Mouse (Mus musculus): ENCODE results near the gene Snx5. TPM values are rescaled to one million over a fixed set of nuclear protein-coding genes. Genes with fewer than 3 reads are reported as not detected.

Gene Snx5
- polyA plus RNA-seq, 1 experiment from 2014 or later = 147 TPM

DNA sequence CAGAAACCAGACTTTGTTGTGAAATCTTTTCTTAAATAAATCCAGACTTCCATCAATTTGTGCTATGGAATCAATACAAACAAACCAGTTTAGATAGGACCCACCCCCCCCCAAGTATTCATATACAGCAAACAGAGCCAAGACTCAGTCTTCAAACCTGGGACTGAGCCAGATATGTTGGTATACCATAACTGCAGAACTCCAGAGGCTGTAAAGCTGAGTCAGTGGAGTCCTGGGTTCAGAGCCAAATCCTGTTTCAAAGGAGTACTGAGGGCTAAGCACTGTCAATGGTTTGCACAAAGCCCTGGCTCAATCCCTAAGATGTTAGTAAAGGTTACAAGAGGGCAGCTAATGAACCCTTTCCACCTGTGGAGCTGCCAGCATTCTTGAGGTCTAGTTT, 20.6 kb downstream of the Snx5 start:
- Histone ChIP-seq H3K4me3 (ENCODE audit: low read length) (no peak overlapping the region), H3K9ac (ENCODE audit: low read depth, low read length) (no peak overlapping the region), H3K36me3 (ENCODE audit: control insufficient read depth, insufficient read depth, low read length) (peaks cover 30% of the 10 kb centered on the region), H3K9me3 (ENCODE audit: control insufficient read depth, low read length) (no peaks in the 10 kb centered on the region), H3K27ac (ENCODE audit: low read length) (no peak overlapping the region), H3K4me1 (ENCODE audit: control insufficient read depth, insufficient read depth, low read length) (peaks cover 16% of the 10 kb centered on the region), H3K4me2 (ENCODE audit: low read depth, low read length) (no peak overlapping the region), H3K27me3 (replicated peaks; ENCODE audit: control insufficient read depth, insufficient read depth, low read length) (no peaks in the 10 kb centered on the region)
- ATAC-seq = no peak

- Histone ChIP-seq H3K27me3 (replicated peaks; ENCODE audit: control insufficient read depth, insufficient read depth, low read length) (no peaks in the 10 kb centered on the region), H3K9ac (ENCODE audit: low read depth, low read length) (no peak overlapping the region), H3K4me2 (ENCODE audit: low read depth, low read length) (no peak overlapping the region), H3K27ac (ENCODE audit: low read length) (no peak overlapping the region), H3K4me1 (ENCODE audit: control insufficient read depth, insufficient read depth, low read length) (peaks cover 16% of the 10 kb centered on the region), H3K4me3 (ENCODE audit: low read length) (no peak overlapping the region), H3K36me3 (ENCODE audit: control insufficient read depth, insufficient read depth, low read length) (peaks cover 22% of the 10 kb centered on the region), H3K9me3 (ENCODE audit: control insufficient read depth, low read length) (no peaks in the 10 kb centered on the region)
- ATAC-seq = peak; percentile 27
- WGBS = 40% methylated on average over 4 of the region's 4 CpGs
Measured at GRCm38 (mm10) chr2:144248613-144249376, 21.9 kb downstream of the Snx5 start.

DNA sequence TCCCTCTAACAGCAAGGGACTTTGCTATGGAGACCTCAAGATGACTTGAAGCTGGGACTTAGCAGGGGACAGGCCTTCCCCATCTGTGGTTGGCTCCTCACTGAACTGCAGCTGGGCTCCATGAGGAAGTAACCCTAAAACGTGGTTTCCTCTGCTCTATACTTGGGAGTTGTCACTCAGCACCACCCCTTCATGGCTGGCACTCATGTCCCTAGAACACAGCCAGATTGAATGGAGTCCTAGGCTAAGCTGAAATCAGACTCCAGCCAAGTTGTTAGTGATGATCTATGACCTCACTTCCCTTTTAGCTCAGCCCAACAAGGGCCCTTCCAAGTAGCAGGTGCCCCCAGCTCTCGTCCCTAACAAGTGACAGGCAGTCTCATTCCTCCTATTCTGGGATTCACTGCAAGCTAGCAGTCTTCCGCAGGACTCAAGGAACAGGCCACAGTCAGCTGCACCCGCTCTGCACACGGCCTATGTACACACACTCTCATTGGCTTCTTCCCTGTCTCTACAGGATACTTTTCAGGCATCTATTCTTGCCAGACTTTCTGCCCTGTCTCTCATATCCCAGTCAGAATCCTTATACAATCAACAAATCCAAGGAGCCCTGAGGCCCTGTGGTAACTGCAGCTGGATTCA, 23.2 kb downstream of the Snx5 start:
- peaks cover 16% of the 10 kb centered on the region for H3K4me1 ChIP-seq (ENCODE audit: control insufficient read depth, insufficient read depth, low read length)
- no peak overlapping the region for H3K4me3 ChIP-seq (ENCODE audit: low read length)
- 30% methylated on average over 5 of the region's 5 CpGs for WGBS
- no peaks in the 10 kb centered on the region for H3K27me3 ChIP-seq (replicated peaks; ENCODE audit: control insufficient read depth, insufficient read depth, low read length)
- H3K4me2 ChIP-seq (ENCODE audit: low read depth, low read length) = no peak overlapping the region
- peaks cover 16% of the 10 kb centered on the region for H3K36me3 ChIP-seq (ENCODE audit: control insufficient read depth, insufficient read depth, low read length)
- peak; percentile 58 for ATAC-seq
- H3K9ac ChIP-seq (ENCODE audit: low read depth, low read length) = no peak overlapping the region
- peak overlapping the region; percentile 61 for H3K27ac ChIP-seq (ENCODE audit: low read length)
- no peaks in the 10 kb centered on the region for H3K9me3 ChIP-seq (ENCODE audit: control insufficient read depth, low read length)

DNA sequence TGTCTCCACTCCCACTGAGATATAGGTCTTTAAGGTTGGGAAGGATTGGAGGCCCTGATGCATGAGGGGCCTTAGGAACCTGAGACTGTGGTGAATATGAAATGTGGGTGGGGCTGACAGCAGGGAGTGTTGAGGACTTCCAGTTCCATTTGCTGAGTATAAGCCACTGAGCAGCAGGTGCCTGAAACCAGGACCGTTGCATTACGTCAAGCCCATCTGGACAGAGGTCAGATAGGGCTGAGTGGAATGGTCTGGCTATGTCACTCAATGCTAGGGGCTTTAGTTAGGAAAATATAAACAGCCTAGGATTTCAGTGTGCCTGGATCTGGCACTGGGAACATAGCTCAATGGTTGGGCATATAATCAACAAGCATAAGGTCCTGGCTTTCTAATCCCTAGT, 24.4 kb downstream of the Snx5 start:
- no peak for ATAC-seq
- no peaks in the 10 kb centered on the region for H3K9me3 ChIP-seq (ENCODE audit: control insufficient read depth, low read length)
- H3K36me3 ChIP-seq (ENCODE audit: control insufficient read depth, insufficient read depth, low read length) = peaks cover 14% of the 10 kb centered on the region
- H3K27ac ChIP-seq (ENCODE audit: low read length) = no peak overlapping the region
- H3K4me3 ChIP-seq (ENCODE audit: low read length) = no peak overlapping the region
- no peak overlapping the region for H3K4me2 ChIP-seq (ENCODE audit: low read depth, low read length)
- H3K27me3 ChIP-seq (replicated peaks; ENCODE audit: control insufficient read depth, insufficient read depth, low read length) = no peaks in the 10 kb centered on the region
- 50% methylated on average over 2 of the region's 2 CpGs for WGBS
- H3K9ac ChIP-seq (ENCODE audit: low read depth, low read length) = no peak overlapping the region
- peaks cover 16% of the 10 kb centered on the region for H3K4me1 ChIP-seq (ENCODE audit: control insufficient read depth, insufficient read depth, low read length)

DNA sequence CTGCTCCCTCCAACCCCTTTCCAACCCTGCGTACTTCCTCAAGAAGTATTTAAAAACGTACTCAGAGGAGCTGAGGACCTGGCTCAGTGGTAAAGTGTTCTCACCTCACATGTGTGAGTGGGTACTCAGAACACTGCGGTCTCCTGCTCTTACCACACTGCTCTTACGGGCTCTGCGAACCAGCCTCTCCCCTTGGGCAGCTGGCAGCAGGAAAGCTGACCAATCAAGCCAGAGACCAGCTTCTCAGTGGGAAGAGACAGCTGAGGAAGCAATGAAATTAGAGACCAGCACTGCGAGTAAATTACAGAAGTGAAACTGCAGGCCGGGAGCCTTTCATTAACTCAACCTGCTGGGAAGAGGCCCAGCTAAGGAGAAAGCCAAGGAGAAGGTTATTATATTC, 25.2 kb downstream of the Snx5 start:
- Histone ChIP-seq H3K36me3 (ENCODE audit: control insufficient read depth, insufficient read depth, low read length) (peaks cover 12% of the 10 kb centered on the region), H3K9me3 (ENCODE audit: control insufficient read depth, low read length) (no peaks in the 10 kb centered on the region), H3K4me3 (ENCODE audit: low read length) (no peak overlapping the region), H3K27me3 (replicated peaks; ENCODE audit: control insufficient read depth, insufficient read depth, low read length) (no peaks in the 10 kb centered on the region), H3K27ac (ENCODE audit: low read length) (no peak overlapping the region), H3K4me2 (ENCODE audit: low read depth, low read length) (no peak overlapping the region), H3K4me1 (ENCODE audit: control insufficient read depth, insufficient read depth, low read length) (peaks cover 16% of the 10 kb centered on the region), H3K9ac (ENCODE audit: low read depth, low read length) (no peak overlapping the region)
- WGBS = 67% methylated on average over 7 of the region's 7 CpGs
- ATAC-seq = no peak

GRCm38 (mm10) chr2:144240095-144240899, 30.4 kb downstream of the Snx5 start:
- H3K27me3 ChIP-seq (replicated peaks; ENCODE audit: control insufficient read depth, insufficient read depth, low read length) = no peaks in the 10 kb centered on the region
- H3K4me2 ChIP-seq (ENCODE audit: low read depth, low read length) = no peak overlapping the region
- H3K9ac ChIP-seq (ENCODE audit: low read depth, low read length) = no peak overlapping the region
- H3K27ac ChIP-seq (ENCODE audit: low read length) = no peak overlapping the region
- 0 out of 2 replicates have a peak, but pooled peaks cover 3% of the 10 kb centered on the region for H3K4me1 ChIP-seq (ENCODE audit: control insufficient read depth, insufficient read depth, low read length)
- 73% methylated on average over 3 of the region's 3 CpGs for WGBS
- no peaks in the 10 kb centered on the region for H3K36me3 ChIP-seq (ENCODE audit: control insufficient read depth, insufficient read depth, low read length)
- H3K9me3 ChIP-seq (ENCODE audit: control insufficient read depth, low read length) = no peaks in the 10 kb centered on the region
- no peak overlapping the region for H3K4me3 ChIP-seq (ENCODE audit: low read length)
- peak; percentile 70 for ATAC-seq

DNA sequence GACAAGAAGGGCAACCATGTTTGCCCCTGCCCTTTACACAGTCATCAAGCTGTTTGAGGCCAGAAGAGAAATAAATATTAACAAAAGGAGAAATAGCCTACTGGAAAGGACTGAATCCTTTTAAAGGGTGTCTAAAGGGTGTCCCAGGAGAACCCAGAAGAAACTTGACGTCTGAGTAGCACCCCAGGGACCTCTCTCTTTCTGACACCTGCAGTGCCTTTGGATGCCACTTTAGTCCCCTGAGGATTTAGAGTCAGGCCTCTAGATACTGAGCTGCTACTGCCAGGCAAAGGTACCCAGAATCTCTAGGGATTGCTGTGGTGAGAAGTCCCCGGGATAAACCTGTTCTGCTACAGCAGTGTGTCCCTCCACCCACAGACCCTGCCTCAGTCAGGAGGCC, 31.4 kb downstream of the Snx5 start:
- H3K36me3 ChIP-seq (ENCODE audit: control insufficient read depth, insufficient read depth, low read length) = no peaks in the 10 kb centered on the region
- H3K9ac ChIP-seq (ENCODE audit: low read depth, low read length) = no peak overlapping the region
- WGBS = 61% methylated on average over 2 of the region's 2 CpGs
- ATAC-seq = no peak
- no peaks in the 10 kb centered on the region for H3K9me3 ChIP-seq (ENCODE audit: control insufficient read depth, low read length)
- H3K27ac ChIP-seq (ENCODE audit: low read length) = no peak overlapping the region
- 0 out of 2 replicates have a peak, but pooled peaks cover 3% of the 10 kb centered on the region for H3K4me1 ChIP-seq (ENCODE audit: control insufficient read depth, insufficient read depth, low read length)
- H3K4me2 ChIP-seq (ENCODE audit: low read depth, low read length) = no peak overlapping the region
- H3K4me3 ChIP-seq (ENCODE audit: low read length) = no peak overlapping the region
- H3K27me3 ChIP-seq (replicated peaks; ENCODE audit: control insufficient read depth, insufficient read depth, low read length) = no peaks in the 10 kb centered on the region

GRCm38 (mm10) chr2:144238341-144238740, 32.4 kb downstream of the Snx5 start:
- 0 out of 2 replicates have a peak, but pooled peaks cover 3% of the 10 kb centered on the region for H3K4me1 ChIP-seq (ENCODE audit: control insufficient read depth, insufficient read depth, low read length)
- H3K4me3 ChIP-seq (ENCODE audit: low read length) = no peak overlapping the region
- H3K27me3 ChIP-seq (replicated peaks; ENCODE audit: control insufficient read depth, insufficient read depth, low read length) = no peaks in the 10 kb centered on the region
- H3K9ac ChIP-seq (ENCODE audit: low read depth, low read length) = no peak overlapping the region
- WGBS = 64% methylated on average over 6 of the region's 6 CpGs
- 0 out of 2 replicates have a peak overlapping the region, but pooled peaks have one; percentile 2 for H3K27ac ChIP-seq (ENCODE audit: low read length)
- H3K36me3 ChIP-seq (ENCODE audit: control insufficient read depth, insufficient read depth, low read length) = no peaks in the 10 kb centered on the region
- H3K4me2 ChIP-seq (ENCODE audit: low read depth, low read length) = no peak overlapping the region
- no peak for ATAC-seq
- no peaks in the 10 kb centered on the region for H3K9me3 ChIP-seq (ENCODE audit: control insufficient read depth, low read length)
